Mouse (Mus musculus) brain, embryonic 18.5 days (tissue): ENCODE data around the gene Macrod2.

ENCODE experiments used
- DNase-seq: peaks from one replicate; pipeline ENCODE4 v3.0.0-alpha.2; 2012; ENCODE audit warnings: low read depth, low spot score

Macrod2 gene

DNA sequence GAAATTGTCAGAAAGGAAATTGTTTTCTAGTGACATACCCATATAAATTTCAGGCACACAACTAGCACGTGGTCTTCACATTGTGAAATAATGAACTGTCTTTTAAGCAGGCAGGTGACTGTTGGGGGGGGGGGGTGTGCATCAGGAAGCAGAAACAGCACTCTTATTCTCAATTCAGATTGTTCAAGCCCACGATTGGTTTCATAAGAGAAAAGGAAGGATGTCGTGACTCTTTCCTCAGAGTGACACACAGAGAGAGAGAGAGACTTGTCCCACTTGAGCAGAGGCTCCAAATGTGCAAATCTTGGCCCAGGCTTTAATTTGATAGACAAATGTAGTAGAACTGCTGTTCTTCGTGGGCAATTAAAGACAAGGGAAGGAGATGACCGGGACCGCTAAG, 516.4 kb downstream of the Macrod2 start:
- DNase-seq = no peak

DNA sequence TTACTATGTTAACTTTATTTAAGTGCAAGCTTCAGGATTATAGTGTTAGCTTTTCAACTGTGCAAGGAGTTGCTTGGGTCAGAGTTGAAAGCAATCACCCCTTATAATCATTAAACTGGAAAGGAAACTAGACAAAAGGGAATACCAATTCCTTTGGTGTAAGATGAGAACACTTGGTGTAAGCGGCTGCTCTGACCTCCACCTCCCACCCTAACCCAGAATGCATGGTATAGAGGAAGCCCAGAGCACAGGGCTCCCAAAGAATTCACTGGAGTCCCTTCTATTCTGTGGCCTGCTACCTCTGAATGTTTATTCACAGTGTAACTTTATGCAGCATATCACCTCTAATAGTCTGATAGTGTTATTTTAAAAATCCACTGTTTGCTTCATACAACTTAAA, 517.1 kb downstream of the Macrod2 start:
- no peak for DNase-seq

DNA sequence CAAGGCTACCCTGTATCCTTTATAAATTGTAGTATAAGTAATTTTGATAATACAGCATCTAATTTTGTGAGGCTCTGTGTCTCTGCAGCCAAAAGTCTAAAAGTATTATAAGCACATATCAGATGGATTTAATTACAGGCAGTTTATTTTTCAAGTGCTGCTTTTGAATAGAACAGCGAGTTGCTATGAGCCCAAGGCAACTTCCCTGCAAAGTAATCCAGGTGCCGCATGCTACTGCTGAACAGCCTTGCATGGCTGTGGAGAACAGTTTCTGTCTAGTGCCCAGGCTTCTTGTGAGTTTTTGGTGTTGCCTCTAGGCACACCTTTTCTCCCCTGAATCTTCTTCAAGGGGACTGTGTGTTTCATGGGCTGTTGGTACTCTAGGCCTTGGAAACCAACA, 517.8 kb downstream of the Macrod2 start:
- DNase-seq = no peak

DNA sequence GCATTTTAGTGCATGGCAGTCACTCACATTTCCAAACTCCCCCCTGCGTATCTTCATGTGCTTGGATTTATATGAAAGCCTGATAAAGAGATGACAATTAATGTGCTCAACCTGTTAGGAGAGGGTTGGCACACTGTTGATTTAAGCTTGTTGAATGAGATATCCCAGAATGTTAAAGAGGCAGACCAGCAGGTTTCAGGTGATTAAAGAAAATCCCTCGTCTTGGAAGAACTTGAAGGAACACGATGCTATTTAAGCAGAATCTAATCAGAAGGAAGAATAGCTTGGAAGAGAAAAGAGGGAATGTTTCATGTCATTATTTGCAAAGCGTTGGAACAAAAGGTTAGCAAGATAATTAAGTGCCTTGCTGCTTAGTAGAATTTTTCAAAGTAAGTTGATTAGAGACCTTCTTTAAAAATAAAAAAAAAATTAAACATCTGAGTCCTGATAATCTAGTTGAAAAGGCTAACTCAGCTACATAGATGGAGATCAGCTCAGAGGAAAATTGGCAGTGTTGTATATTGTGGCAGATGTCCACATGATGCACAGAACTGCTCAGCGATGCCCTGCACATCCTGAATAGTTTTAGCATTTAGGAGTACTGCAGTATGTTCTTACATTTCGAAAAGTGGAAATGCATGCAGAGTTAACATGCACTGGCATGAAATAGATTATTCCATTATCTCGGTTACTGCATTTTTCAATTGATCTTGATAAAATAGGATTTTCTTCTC, 518.7 kb downstream of the Macrod2 start:
- DNase-seq = no peak

DNA sequence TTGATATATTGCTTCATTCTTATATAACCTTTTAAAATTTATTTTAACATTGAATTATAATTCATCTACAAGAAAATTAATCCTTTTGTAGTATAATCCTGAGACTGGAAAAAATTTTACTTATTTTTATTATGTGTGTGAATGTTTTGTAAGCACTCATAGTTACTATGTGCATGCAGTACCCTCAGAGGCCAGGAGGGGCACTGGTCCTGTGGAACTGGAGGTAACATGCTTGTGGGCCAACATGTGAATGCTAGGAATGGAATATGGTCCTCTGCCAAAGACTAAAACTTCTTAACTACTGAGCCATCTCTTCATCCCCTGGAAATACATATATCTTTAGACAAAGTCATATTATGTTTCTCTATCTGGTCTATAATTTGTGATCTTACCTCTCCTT, 531.8 kb downstream of the Macrod2 start:
- no peak for DNase-seq

DNA sequence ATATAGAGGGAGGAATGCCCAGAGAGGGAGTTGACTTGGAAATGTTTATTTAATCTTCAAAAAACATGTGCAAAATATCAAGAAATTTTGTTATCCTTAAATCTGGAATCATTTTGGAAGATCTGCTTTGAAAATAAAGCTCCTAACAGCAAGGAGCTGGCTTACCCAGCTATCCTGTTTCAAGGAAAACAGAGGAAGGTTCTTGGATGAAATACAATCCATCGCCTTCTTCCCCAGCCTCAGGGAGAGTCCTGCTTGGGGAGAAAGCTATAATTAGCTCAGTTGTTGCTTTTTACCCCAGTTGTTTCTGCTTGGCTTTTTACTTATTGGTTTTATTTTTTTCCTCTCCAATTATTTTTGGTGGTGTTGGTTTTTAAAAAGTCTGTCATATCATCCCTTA, 539.4 kb downstream of the Macrod2 start:
- DNase-seq = no peak

DNA sequence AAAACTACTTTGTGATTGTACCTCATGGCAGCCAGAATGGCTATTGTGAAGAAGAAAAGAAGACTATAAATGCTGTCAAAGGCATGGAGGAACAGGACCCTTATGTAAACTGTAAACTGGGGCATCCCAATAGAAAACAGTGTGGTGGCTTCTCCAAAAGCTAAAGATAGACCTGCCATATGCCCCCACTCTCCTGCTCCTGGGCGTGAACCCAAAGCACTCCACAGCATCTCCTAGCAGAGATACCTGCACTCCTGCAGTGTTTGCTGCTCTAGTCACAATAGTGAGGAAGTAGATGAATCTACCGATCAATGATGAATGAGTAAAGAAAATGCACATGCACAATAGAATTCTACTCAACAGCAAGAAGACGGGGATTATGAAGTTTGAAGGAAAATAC, 554.4 kb downstream of the Macrod2 start:
- DNase-seq = no peak

DNA sequence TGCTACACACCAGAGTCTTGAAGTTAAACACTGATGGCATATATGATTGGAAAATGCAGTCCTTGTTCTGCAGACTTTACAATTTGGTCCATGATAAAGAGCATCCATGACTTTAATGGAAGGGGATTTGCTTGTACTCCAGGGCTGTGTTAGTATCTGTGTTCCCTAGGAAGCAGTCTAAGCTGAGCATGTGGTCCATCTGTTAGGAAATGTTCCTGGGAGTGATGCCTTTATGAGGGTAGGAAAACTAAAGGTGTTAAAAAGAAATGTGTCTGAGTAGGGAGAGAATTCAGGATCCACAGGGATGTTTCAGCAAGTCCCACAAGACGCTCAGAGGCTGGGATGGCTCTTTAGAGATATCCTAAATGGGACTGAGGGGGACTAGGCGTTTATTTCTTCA, 564.1 kb downstream of the Macrod2 start:
- DNase-seq = no peak

DNA sequence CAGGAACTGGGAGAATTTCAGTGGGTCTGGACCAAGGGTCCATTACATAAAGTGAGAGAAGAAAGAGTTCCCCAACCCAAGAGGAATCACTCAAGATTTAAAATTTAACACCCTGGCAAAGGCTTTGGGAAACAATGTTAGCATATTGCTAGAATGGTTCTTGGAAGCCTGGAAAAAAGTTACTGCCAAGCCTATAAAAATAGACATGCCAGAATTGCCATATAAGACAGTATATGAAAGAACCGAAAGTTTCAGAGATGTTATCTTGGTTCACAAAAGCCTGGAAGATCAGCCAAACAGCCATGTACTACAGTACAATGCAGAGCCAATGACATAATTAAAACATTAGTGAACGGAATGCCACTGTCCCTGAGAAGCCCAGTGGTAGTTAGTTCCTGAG, 575.1 kb downstream of the Macrod2 start:
- DNase-seq = no peak

DNA sequence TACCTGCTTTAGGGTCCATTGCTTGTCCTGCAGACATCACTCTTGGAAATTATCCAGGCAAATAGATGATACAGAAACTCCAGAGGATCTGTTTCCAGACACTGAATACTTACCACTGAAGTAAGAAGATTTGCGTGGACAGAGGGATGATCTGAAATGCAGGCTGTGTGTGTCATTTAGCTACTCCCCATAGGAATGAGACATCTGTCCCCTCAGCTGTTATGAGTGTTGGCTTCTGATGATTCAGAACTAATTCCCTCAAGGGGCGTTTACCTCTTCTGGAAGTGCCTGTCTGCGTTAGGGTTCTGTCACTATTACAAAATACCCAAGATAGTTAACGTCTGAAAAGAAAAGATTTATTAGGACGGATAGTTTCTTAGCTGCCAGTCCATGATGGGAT, 576.7 kb downstream of the Macrod2 start:
- DNase-seq = no peak

DNA sequence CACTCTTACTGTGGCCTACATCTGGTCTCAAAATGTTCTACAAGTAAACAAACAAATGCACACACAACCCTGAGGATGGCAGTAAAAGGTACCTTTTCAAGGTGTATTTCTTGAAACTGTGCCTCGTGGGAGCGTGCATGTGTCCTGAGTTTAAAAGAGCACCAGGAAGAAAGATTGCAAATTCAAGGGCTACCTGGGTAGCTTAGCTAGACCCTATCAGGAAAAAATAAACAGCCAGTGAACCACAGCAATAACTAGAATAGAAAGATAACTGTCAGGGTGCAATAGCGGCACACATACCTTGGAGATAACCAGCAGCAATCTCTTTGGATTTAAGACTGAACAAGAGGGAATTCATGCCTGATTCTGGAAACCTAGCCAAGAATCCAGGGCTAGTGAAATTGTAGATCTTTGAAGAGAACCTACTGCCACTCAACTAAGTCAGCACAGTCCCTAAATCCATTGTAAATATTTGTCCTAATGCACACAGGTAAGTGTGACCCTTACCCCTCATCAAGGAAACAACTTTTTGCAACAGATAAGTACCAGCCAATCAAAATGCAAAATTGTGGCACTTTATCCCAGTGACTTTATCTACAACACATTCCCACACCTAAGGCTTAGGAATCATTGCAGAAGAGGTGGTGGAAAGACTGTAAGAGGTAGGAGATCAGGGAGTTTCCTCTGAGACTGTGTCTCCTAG, 590.7 kb downstream of the Macrod2 start:
- DNase-seq = no peak

DNA sequence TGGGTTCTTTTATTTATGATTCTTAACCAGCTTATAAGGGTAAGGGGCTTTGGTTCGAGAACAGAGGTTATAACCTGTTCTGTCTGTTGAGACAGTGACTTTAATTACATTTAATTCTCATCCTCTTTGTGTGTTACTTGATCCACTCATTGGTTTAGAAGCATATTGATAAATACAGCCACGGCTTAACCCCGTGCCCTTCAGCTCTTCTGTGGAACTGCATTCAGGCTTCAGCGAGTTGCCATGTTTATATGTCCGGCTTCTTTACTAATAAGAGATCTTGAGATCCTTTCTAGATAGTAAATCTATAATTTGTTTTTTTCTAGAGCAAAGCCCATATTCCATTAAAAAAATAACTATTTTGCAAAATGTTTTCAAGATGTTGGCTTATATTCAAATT, 608.7 kb downstream of the Macrod2 start:
- no peak for DNase-seq

DNA sequence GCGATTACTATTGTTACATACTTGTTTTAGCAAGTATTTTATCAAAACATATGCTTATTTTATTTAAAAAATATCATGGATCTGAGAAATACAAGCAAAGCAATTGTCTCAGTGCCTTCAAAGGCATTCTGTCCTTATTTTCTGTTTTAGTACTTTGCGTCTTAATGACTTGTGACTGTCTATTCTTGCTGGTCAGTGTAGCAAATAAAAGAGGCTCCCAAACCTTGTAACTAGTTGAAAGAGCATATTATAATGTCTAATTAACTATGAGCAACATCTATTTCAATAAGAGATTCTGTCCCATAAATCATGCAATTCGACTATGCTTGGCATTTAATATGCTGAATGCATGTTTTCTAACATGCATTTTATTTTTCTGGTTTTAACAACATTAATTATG, 609.2 kb downstream of the Macrod2 start:
- DNase-seq = no peak

DNA sequence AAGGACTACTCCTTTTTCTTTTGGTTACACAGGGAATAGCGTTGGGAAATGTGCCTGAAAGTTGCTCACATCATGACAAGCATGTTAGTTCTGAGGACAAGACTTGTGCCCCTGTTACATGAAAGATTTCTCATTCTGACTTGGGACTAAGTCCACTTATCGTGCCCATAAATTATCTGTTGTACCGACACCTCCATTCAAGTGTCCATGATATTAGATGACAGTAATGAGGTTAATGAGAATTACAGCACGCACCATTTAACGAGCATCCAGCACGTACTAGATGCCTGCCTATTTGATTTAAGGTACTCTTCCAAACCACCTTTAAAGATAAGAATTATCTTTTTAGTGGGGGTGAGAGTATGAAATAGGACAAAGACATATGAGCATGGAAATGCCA, 610.5 kb downstream of the Macrod2 start:
- no peak for DNase-seq

DNA sequence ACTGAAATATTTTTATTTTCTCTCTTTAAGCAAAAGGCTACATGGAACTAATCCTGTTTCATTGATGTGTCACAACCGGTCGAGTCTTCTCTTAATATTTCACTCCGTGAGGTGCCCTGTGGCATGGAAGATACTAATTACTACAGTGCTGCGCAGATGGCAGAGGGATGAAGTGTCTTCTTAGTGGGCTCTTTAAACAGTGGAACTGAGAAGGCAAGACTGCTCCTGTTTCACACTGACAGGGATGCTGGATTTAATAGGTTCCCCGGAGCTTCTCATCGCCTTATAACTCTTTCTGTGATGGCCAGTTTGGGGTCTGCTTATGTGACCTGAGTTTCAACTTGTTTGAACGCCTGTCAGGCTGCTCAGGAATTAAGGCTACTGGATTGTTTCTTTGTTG, 612.6 kb downstream of the Macrod2 start:
- no peak for DNase-seq

DNA sequence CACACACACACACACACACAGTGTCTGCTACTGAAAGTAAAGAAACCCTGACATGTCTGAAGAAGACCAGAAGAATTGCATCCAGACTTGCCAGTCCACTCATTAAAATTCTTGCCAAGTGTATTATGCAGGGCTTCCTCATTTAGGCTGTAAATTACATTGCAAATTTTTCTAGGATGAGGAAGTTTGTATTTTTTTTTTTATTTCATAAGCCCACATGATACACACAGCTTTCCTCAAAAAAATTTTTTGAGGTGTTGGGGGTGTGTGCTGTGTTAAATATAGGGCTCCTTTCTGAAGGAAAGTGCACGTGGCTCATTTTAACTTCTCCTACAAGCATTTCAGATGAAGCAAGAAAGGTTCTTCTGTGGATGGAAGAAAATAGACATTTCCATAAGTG, 613.3 kb downstream of the Macrod2 start:
- DNase-seq = peak; percentile 12

DNA sequence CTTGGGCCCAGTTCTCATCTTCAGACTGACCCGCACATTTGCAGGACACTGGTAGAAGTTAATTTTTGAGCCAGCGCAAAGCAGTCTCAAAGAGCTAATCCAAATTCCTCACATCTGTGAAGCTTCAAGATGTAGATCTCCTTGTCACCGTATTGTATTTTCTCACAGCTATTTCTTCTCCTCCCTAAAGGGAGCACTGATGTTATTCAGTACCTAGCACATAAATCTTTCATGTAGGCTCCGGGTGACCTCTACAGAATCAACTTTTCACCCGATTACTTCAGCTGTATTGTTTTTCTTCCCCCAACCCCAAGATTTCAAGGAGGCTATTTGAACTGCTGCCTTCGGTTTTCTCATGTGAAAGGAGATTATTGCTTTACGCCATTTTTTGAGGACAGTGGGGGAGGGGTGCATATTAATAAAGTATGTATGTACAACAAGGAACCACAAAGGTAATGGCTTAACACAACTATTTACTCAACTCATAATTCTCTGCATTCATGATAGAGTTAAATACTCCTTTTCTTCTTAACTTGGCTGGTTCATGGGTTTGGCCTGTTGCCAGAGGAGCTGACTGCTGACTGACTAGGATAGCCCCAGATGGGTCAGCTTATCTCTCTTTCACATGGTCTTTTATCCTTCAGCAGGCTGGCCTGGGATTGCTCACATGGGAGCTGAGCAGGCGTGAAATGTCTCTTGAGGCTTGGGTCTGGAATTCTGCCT, 618.5 kb downstream of the Macrod2 start:
- no peak for DNase-seq

DNA sequence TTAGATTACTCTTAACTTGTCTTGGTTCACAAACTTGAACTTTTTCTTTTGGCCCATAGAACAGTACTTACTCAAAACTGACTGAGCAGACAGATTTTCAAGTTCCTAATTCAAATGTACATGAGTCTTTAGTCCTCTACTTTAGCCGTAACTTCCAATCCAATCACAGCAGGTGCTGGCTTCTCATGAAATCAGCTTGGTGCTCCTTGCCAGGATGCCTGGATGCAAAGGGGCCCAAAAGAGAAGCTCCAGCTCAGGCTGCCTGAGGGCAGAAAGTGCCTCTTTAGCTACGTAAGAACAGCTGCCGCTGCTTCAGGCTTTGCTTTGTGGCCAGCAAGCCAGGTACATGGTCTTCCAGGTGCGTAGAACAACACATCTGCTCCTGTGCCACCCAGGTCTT, 627.9 kb downstream of the Macrod2 start:
- DNase-seq = no peak

DNA sequence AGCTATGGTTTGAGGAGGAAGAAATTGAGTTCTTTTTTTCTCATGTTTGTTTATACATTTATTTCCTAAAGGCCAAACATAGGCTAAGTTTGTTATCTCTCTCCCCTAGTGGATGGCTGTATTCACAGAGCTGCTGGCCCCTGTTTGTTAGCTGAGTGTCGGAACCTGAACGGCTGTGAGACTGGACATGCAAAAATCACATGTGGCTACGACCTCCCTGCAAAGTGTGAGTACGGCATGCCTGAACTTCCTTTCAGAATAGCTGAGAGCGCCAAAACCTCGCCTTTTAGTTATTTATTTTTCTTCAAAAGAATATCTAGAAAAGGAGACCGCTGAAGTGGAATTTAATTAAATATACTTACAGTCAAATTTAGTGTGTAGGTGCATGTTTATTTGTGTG, 628.8 kb downstream of the Macrod2 start:
- DNase-seq = no peak

DNA sequence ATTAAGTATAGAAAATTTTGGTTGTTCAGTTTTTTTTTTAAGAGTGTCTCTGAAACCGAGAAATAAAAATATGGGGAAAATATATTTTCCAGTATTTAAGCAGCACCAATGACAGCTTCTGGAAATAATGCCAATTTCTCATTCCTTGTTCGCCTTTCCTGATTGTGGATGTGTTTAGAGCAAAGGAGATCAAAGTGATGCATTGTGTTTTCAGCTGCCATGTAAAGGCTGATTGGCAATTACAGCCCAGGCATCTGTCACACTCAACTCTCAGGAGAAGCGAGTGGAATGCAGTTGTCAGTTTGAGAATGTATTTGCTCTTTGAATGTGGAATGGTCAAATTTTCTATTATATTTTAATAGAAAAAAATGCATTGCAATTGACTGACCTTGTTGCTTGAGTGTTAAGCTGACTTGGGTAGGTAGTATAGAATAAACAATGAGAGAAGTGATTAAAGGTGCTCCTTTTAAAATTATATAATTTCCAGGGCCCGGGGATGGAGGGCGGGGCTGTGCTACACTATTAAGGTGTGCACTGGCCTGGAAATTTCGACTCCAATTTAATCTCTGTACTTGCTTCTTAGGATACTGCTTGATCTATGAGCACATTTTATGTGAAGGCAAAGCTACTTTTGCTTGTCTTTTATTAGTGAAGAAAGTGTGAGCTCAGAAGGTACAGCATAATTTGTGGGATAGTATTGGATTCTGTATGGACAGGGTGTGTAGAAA, 629.4 kb downstream of the Macrod2 start:
- DNase-seq = peak; percentile 12

DNA sequence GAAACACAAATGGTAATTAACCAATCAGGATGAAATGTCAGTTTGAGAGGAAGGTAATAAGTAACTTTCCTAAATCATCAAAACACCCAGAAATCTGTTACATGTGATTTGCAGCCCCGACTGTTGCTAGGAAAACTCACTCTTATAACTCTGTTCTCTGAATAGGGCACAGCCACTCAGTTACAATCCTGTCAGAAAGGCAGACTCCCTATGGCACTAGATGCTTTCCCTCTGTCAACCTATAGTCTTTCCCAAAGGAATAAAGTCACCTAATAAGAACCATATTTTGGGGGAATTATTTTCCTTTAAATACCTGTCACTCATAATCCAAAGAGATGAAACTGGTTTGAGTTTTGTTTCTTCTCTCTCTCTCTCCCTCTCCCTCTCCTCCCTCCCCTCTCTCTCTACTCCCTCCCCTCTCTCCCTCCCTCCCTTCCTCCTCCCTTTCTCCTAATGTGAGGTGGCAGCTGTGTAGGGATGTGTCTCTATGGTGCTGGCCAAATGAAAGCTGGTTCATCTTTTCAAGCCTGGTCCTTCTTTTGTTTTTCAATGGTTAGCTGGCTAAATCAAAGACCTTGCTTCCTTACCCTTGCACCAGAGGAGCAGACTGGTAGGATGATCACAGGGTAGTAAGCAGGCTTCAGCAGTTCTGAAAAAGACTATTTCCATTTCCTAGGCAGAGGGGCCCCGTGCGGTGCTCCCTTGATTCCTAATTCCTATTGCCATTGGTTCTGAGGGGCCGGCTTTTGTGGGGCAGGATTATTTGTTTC, 661.8 kb downstream of the Macrod2 start:
- DNase-seq = no peak

DNA sequence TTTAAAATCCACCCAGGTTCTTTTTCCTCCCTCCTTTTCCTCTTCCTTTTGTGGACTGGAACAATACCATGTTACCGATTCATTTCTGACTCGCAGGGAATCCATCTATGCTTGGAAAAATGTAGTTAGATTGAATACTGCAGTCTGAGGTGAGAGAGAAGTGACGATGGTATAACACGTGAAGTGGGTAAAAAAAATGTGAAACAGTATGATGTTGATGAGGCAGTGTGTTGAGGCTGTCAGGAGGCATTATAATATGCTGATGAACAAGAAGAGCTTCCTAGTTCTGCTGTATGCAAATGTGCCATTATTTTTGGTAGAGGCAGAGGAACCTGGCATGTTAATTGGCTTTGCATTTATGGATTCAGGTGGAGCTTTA, 662.3 kb downstream of the Macrod2 start:
- DNase-seq = no peak
